Mouse (Mus musculus) megakaryocyte-erythroid progenitor cell, adult 5-6 weeks (primary cell): ENCODE data around the gene Cys1. TPM values are rescaled to one million over a fixed set of nuclear protein-coding genes. Genes with fewer than 3 reads are reported as not detected.
A peak's percentile ranks its signal among the peaks of the same experiment; 100 is the strongest.

Experiments used
- ATAC-seq: replicated peaks from 2 replicates; pipeline ENCODE4 v1.8.0; 2016; ENCODE audit warnings: mild to moderate bottlenecking, inconsistent platforms; ENCODE audit not compliant: severe bottlenecking, poor library complexity, low FRiP score, low TSS enrichment
- total RNA-seq, 2 experiments: library from RNA; stranded (forward) in 1 of 2; stranded (reverse) in 1 of 2; fragments of 200-1000, 215-1000 nt in 1 of 2; fragments of >200 nt in 1 of 2; fragmentation: Nextera tagmentation in 1 of 2; gene quantifications; 2 replicates each; pipeline ENCODE4 v1.2.3; 2014 to 2017

Gene Cys1
- total RNA-seq (2014; fragmentation: Nextera tagmentation) (not detected in 2 replicates), total RNA-seq (2017) (not detected in 2 replicates)

GRCm38 (mm10) chr12:24681286-24682023, at the start of gene Cys1:
Cys1 (minus strand) TSS chr12:24681813.
- peak; percentile 65 for ATAC-seq

- ATAC-seq: no peak
These were observed 42.8 kb upstream of the Cys1 start for GRCm38 (mm10) chr12:24724369-24724768.

- ATAC-seq: no peak
These were observed 42.2 kb upstream of the Cys1 start for GRCm38 (mm10) chr12:24723859-24724258.

- no peak for ATAC-seq
These were observed 41.8 kb upstream of the Cys1 start for GRCm38 (mm10) chr12:24723434-24723833.

GRCm38 (mm10) chr12:24716721-24717301, 35.2 kb upstream of the Cys1 start:
- ATAC-seq: 0 out of 2 replicates have a peak, but pooled peaks have one; percentile 38

- peak; percentile 90 for ATAC-seq
These were observed 33.8 kb upstream of the Cys1 start for GRCm38 (mm10) chr12:24715268-24715896.

- 0 out of 2 replicates have a peak, but pooled peaks have one; percentile 1 for ATAC-seq
These were observed 33.1 kb upstream of the Cys1 start for GRCm38 (mm10) chr12:24714579-24715255.

GRCm38 (mm10) chr12:24712396-24712795, 30.8 kb upstream of the Cys1 start:
- ATAC-seq: no peak

- no peak for ATAC-seq
These were observed 29.1 kb upstream of the Cys1 start for GRCm38 (mm10) chr12:24710672-24711071.

GRCm38 (mm10) chr12:24709831-24710508, 28.4 kb upstream of the Cys1 start:
- ATAC-seq: peak; percentile 28

GRCm38 (mm10) chr12:24709409-24709808, 27.8 kb upstream of the Cys1 start:
- ATAC-seq: no peak

GRCm38 (mm10) chr12:24708824-24709218, 27.2 kb upstream of the Cys1 start:
- no peak for ATAC-seq

GRCm38 (mm10) chr12:24707954-24708823, 26.6 kb upstream of the Cys1 start, which contains the start of gene Rrm2:
Rrm2 (plus strand) TSS chr12:24708241.
- peak; percentile 72 for ATAC-seq

GRCm38 (mm10) chr12:24707480-24707802, 25.8 kb upstream of the Cys1 start:
- no peak for ATAC-seq

- ATAC-seq: peak; percentile 54
These were observed 25.3 kb upstream of the Cys1 start for GRCm38 (mm10) chr12:24706764-24707479.

GRCm38 (mm10) chr12:24705502-24706263, 24.1 kb upstream of the Cys1 start:
- ATAC-seq: no peak

GRCm38 (mm10) chr12:24703013-24703412, 21.4 kb upstream of the Cys1 start:
- no peak for ATAC-seq
